Mouse (Mus musculus): Measurements from ENCODE around the gene Ankrd63.

The Ankrd63 gene

GRCm38 (mm10) chr2:118687791-118688190 lies 16.0 kb downstream of the Ankrd63 start:
- peak; percentile 41 for DNase-seq

GRCm38 (mm10) chr2:118686693-118687092 lies 17.1 kb downstream of the Ankrd63 start:
- no peak for DNase-seq

- no peak for DNase-seq
Observed at GRCm38 (mm10) chr2:118685088-118685487, 18.7 kb downstream of the Ankrd63 start.

- peak; percentile 61 for DNase-seq
Observed at GRCm38 (mm10) chr2:118682544-118683260, 21.1 kb downstream of the Ankrd63 start.

GRCm38 (mm10) chr2:118680926-118681325 lies 22.8 kb downstream of the Ankrd63 start:
- no peak for DNase-seq

GRCm38 (mm10) chr2:118679577-118679976 lies 24.2 kb downstream of the Ankrd63 start:
- no peak for DNase-seq

- DNase-seq: peak; percentile 45
Observed at GRCm38 (mm10) chr2:118677817-118678216, 25.9 kb downstream of the Ankrd63 start.

- DNase-seq: peak; percentile 54
Observed at GRCm38 (mm10) chr2:118676839-118677741, 26.7 kb downstream of the Ankrd63 start.

- no peak for DNase-seq
Observed at GRCm38 (mm10) chr2:118674500-118674899, 29.3 kb downstream of the Ankrd63 start.

GRCm38 (mm10) chr2:118673686-118674465 lies 29.9 kb downstream of the Ankrd63 start:
- DNase-seq: no peak

GRCm38 (mm10) chr2:118671728-118672127 lies 32.0 kb downstream of the Ankrd63 start:
- no peak for DNase-seq

GRCm38 (mm10) chr2:118669785-118670184 lies 34.0 kb downstream of the Ankrd63 start:
- DNase-seq: peak; percentile 69

GRCm38 (mm10) chr2:118669245-118669644 lies 34.5 kb downstream of the Ankrd63 start:
- DNase-seq: peak; percentile 68

GRCm38 (mm10) chr2:118667181-118667580 lies 36.6 kb downstream of the Ankrd63 start:
- no peak for DNase-seq

GRCm38 (mm10) chr2:118665616-118666015 lies 38.1 kb downstream of the Ankrd63 start:
- no peak for DNase-seq

GRCm38 (mm10) chr2:118664975-118665516 lies 38.7 kb downstream of the Ankrd63 start:
- DNase-seq: no peak

- peak; percentile 50 for DNase-seq
Observed at GRCm38 (mm10) chr2:118663804-118664766, 39.7 kb downstream of the Ankrd63 start.

- DNase-seq: no peak
Observed at GRCm38 (mm10) chr2:118662902-118663803, 40.6 kb downstream of the Ankrd63 start, which contains the start of gene Pak6. TSS of gene Pak6 (plus strand) at chr2:118663303.

GRCm38 (mm10) chr2:118661891-118662290 lies 41.9 kb downstream of the Ankrd63 start:
- no peak for DNase-seq

GRCm38 (mm10) chr2:118659998-118660452 lies 43.7 kb downstream of the Ankrd63 start:
- DNase-seq: peak; percentile 39

Measured in kidney, adult 18-20 months (tissue).